Mouse (Mus musculus) hindbrain, embryonic 11.5 days (tissue): Measurements from ENCODE around the gene Jarid2. TPM values are rescaled to one million over a fixed set of nuclear protein-coding genes. Genes with fewer than 3 reads are reported as not detected.

Experiments
- ATAC-seq: fragments of 200-750 bp; cut with Nextera tagmentation; 2 replicates; pipeline ENCODE4 v1.8.0; 2017; ENCODE audit warnings: mild to moderate bottlenecking, moderate TSS enrichment, moderate library complexity; ENCODE audit not compliant: low FRiP score
- DNase-seq: peaks from one replicate; pipeline ENCODE4 v3.0.0-alpha.2; 2015; ENCODE audit warnings: low spot score
- H3K27ac ChIP-seq: fragments of 300-500 bp; sonication (generic); 2 replicates; pipeline ENCODE4 v1.5.1; 2014; ENCODE audit warnings: mild to moderate bottlenecking, low read depth, low read length
- H3K27me3 ChIP-seq: fragments of 300-500 bp; sonication (generic); 2 replicates; pipeline ENCODE4 v1.6.1; 2014; ENCODE audit warnings: mild to moderate bottlenecking, low read length, moderate library complexity, mixed read lengths; ENCODE audit not compliant: control insufficient read depth, insufficient read depth
- H3K36me3 ChIP-seq: fragments of 300-500 bp; sonication (generic); 2 replicates; pipeline ENCODE4 v1.6.1; 2014; ENCODE audit warnings: mild to moderate bottlenecking, low read length, moderate library complexity, mixed read lengths; ENCODE audit not compliant: control insufficient read depth, insufficient read depth
- H3K4me1 ChIP-seq: fragments of 300-500 bp; sonication (generic); replicated peaks from 2 replicates; pipeline ENCODE4 v1.6.1; 2014; ENCODE audit warnings: low read length, mixed read lengths; ENCODE audit not compliant: control insufficient read depth, insufficient read depth
- H3K4me2 ChIP-seq: fragments of 300-500 bp; sonication (generic); replicated peaks from 2 replicates; pipeline ENCODE4 v1.6.1; 2014; ENCODE audit warnings: mild to moderate bottlenecking, low read depth, low read length
- H3K4me3 ChIP-seq: fragments of 300-500 bp; sonication (generic); 2 replicates; pipeline ENCODE4 v1.5.1; 2014; ENCODE audit warnings: low read depth, low read length
- H3K9ac ChIP-seq: fragments of 300-500 bp; sonication (generic); 2 replicates; pipeline ENCODE4 v1.6.1; 2014; ENCODE audit warnings: low read depth, low read length
- H3K9me3 ChIP-seq: fragments of 300-500 bp; sonication (generic); 2 replicates; pipeline ENCODE4 v1.6.1; 2016; ENCODE audit warnings: low read length; ENCODE audit not compliant: control insufficient read depth
- WGBS: fragments of 180-500 bp; shearing (Covaris S2); extraction: QIAGEN DNeasy Blood & Tissue Kit; methylation state at CpG from one replicate; pipeline ENCODE4 v1.1.7; 2014; 5-methylcytosine and 5-hydroxymethylcytosine counted together
- polyA plus RNA-seq: library from polyadenylated mRNA; unstranded; fragments of >200 nt; fragmentation: Nextera tagmentation; extraction: Ambion mirVana; gene quantifications from 2 replicates; pipeline ENCODE4 v1.2.1, GENCODE M21; 2014

Gene Jarid2
- polyA plus RNA-seq, 1 experiment from 2014 or later = 45.9 TPM

DNA sequence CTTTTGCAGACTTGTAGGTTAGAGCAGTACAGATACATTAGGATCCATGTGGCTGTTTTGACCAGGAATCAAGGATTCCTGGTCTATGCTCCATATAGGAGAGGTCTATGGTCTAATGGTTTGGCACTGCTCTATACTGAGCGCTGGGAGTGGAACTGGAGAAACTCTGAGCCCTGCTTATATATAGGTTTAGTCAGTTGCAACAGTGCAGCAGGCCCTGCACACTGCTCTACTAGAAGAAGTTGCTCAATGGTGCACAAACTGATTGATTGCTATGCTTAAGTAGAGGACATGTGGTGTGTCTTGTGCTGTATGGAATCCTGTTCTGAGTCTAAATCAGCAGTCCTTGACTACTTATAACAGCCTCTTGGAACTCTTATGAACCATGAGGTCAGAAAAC, 31.5 kb downstream of the Jarid2 start:
- ATAC-seq = no peak
- H3K9me3 ChIP-seq = no peaks in the 10 kb centered on the region
- H3K9ac ChIP-seq = no peak overlapping the region
- no peak overlapping the region for H3K4me3 ChIP-seq
- 89% methylated on average over 1 of the region's 1 CpGs for WGBS
- no peak overlapping the region for H3K27ac ChIP-seq
- H3K4me2 ChIP-seq = no peak overlapping the region
- peaks cover 1% of the 10 kb centered on the region; the same call in 1 of the 2 replicates for H3K4me1 ChIP-seq
- DNase-seq = no peak
- H3K27me3 ChIP-seq = no peaks in the 10 kb centered on the region
- H3K36me3 ChIP-seq = no peaks in the 10 kb centered on the region

- no peaks in the 10 kb centered on the region for H3K4me1 ChIP-seq
- H3K9me3 ChIP-seq = no peaks in the 10 kb centered on the region
- no peak overlapping the region for H3K27ac ChIP-seq
- H3K9ac ChIP-seq = no peak overlapping the region
- H3K36me3 ChIP-seq = no peaks in the 10 kb centered on the region
- DNase-seq (no peak), ATAC-seq (no peak)
- H3K27me3 ChIP-seq = no peaks in the 10 kb centered on the region
- WGBS = 77% methylated on average over 3 of the region's 3 CpGs
- H3K4me3 ChIP-seq = no peak overlapping the region
- H3K4me2 ChIP-seq = no peak overlapping the region
Observed at GRCm38 (mm10) chr13:44763068-44763467, 33.8 kb downstream of the Jarid2 start.

- DNase-seq (no peak), ATAC-seq (no peak)
- no peak overlapping the region for H3K9ac ChIP-seq
- H3K4me2 ChIP-seq = no peak overlapping the region
- H3K4me1 ChIP-seq = no peaks in the 10 kb centered on the region
- no peaks in the 10 kb centered on the region for H3K36me3 ChIP-seq
- H3K9me3 ChIP-seq = no peaks in the 10 kb centered on the region
- WGBS = 85% methylated on average over 6 of the region's 6 CpGs
- no peak overlapping the region for H3K27ac ChIP-seq
- H3K27me3 ChIP-seq = no peaks in the 10 kb centered on the region
- H3K4me3 ChIP-seq = no peak overlapping the region
Observed at GRCm38 (mm10) chr13:44767751-44768150, 38.5 kb downstream of the Jarid2 start.

- no peak for DNase-seq
- Histone ChIP-seq H3K9ac (no peak overlapping the region), H3K4me2 (no peak overlapping the region), H3K27ac (no peak overlapping the region), H3K4me1 (no peaks in the 10 kb centered on the region), H3K27me3 (no peaks in the 10 kb centered on the region), H3K9me3 (no peaks in the 10 kb centered on the region), H3K36me3 (no peaks in the 10 kb centered on the region), H3K4me3 (no peak overlapping the region)
- ATAC-seq = no peak
- 70% methylated on average over 5 of the region's 5 CpGs for WGBS
Observed at GRCm38 (mm10) chr13:44770808-44771605, 41.7 kb downstream of the Jarid2 start.

GRCm38 (mm10) chr13:44772816-44773215, 43.5 kb downstream of the Jarid2 start:
- no peak for ATAC-seq
- WGBS = 93% methylated on average over 3 of the region's 3 CpGs

GRCm38 (mm10) chr13:44774351-44774750, 45.1 kb downstream of the Jarid2 start:
- H3K27me3 ChIP-seq = no peaks in the 10 kb centered on the region
- no peak for DNase-seq
- H3K9me3 ChIP-seq = no peaks in the 10 kb centered on the region
- H3K4me2 ChIP-seq = no peak overlapping the region
- no peaks in the 10 kb centered on the region for H3K4me1 ChIP-seq
- H3K4me3 ChIP-seq = no peak overlapping the region
- no peaks in the 10 kb centered on the region for H3K36me3 ChIP-seq
- no peak overlapping the region for H3K9ac ChIP-seq
- ATAC-seq = no peak
- 95% methylated on average over 4 of the region's 4 CpGs for WGBS
- no peak overlapping the region for H3K27ac ChIP-seq

More at GRCm38 (mm10) chr13:44772816-44773215, 43.5 kb downstream of the Jarid2 start:
- Histone ChIP-seq H3K4me1 (no peaks in the 10 kb centered on the region), H3K4me2 (no peak overlapping the region), H3K27ac (no peak overlapping the region), H3K27me3 (no peaks in the 10 kb centered on the region), H3K36me3 (no peaks in the 10 kb centered on the region), H3K9ac (no peak overlapping the region), H3K4me3 (no peak overlapping the region), H3K9me3 (no peaks in the 10 kb centered on the region)
- no peak for DNase-seq

- WGBS = 90% methylated on average over 3 of the region's 3 CpGs
- no peak for ATAC-seq
- no peaks in the 10 kb centered on the region for H3K27me3 ChIP-seq
Observed at GRCm38 (mm10) chr13:44775396-44775795, 46.1 kb downstream of the Jarid2 start.

GRCm38 (mm10) chr13:44780506-44780905, 51.2 kb downstream of the Jarid2 start:
- no peaks in the 10 kb centered on the region for H3K9me3 ChIP-seq
- H3K27me3 ChIP-seq = no peaks in the 10 kb centered on the region
- H3K4me2 ChIP-seq = no peak overlapping the region
- H3K4me3 ChIP-seq = no peak overlapping the region
- DNase-seq (no peak), ATAC-seq (no peak)
- 69% methylated on average over 1 of the region's 1 CpGs for WGBS
- H3K9ac ChIP-seq = no peak overlapping the region
- no peaks in the 10 kb centered on the region for H3K36me3 ChIP-seq
- H3K27ac ChIP-seq = no peak overlapping the region
- H3K4me1 ChIP-seq = no peaks in the 10 kb centered on the region

More at GRCm38 (mm10) chr13:44775396-44775795, 46.1 kb downstream of the Jarid2 start:
- H3K4me1 ChIP-seq = no peaks in the 10 kb centered on the region
- no peak overlapping the region for H3K4me3 ChIP-seq
- H3K9ac ChIP-seq = no peak overlapping the region
- no peak overlapping the region for H3K4me2 ChIP-seq
- DNase-seq = no peak
- no peaks in the 10 kb centered on the region for H3K36me3 ChIP-seq
- no peaks in the 10 kb centered on the region for H3K9me3 ChIP-seq
- no peak overlapping the region for H3K27ac ChIP-seq

- Histone ChIP-seq H3K9ac (no peak overlapping the region), H3K27me3 (no peaks in the 10 kb centered on the region), H3K9me3 (no peaks in the 10 kb centered on the region), H3K4me2 (no peak overlapping the region), H3K36me3 (no peaks in the 10 kb centered on the region), H3K4me3 (no peak overlapping the region), H3K4me1 (no peaks in the 10 kb centered on the region), H3K27ac (no peak overlapping the region)
- WGBS = 89% methylated on average over 2 of the region's 2 CpGs
- DNase-seq (no peak), ATAC-seq (no peak)
Observed at GRCm38 (mm10) chr13:44781126-44781525, 51.9 kb downstream of the Jarid2 start.
